ENCODE assay signal across 29 mouse cellular contexts in genomic region chr15:60848630-60849029, GRCm38 (mm10). TPM values are rescaled to one million over a fixed set of nuclear protein-coding genes. Genes with fewer than 3 reads are reported as not detected.
DNase-seq lines count a peak whose midpoint lies in the region; ATAC-seq lines count a peak whose summit lies in the region.
"Had no signal": no experiment of that assay in that cellular context is flagged by ENCODE, and none has a peak within 500 bp of the region (broad histone marks: within the 10 kb centered on the region; RNA-seq: fewer than 3 reads in every experiment).

No protein-coding gene starts in this region.

- H3K27ac ChIP-seq in midbrain, embryonic 14.5 days (replicated peaks; ENCODE audit: low read depth, low read length) = no peak overlapping the region
- H3K27ac ChIP-seq: hindbrain, embryonic 15.5 days; layer of hippocampus, adult 2 months; limb, embryonic 13.5 days; liver, embryonic 12.5 days; stomach, embryonic 15.5 days had no signal

- H3K4me3 ChIP-seq in midbrain, embryonic 14.5 days (replicated peaks; ENCODE audit: low read depth, low read length) = no peak overlapping the region
- H3K4me3 ChIP-seq: erythroblast, embryonic 14.5 days; hindbrain, embryonic 15.5 days; layer of hippocampus, adult 2 months; limb, embryonic 13.5 days; liver, embryonic 12.5 days; stomach, embryonic 15.5 days had no signal

- 71% methylated on average over 3 of the region's 3 CpGs for WGBS in midbrain, embryonic 14.5 days

- peaks cover 6% of the 10 kb centered on the region for H3K4me1 ChIP-seq in midbrain, embryonic 14.5 days (ENCODE audit: control insufficient read depth, insufficient read depth, low read length)

- H3K27me3 ChIP-seq in midbrain, embryonic 14.5 days (ENCODE audit: control insufficient read depth, insufficient read depth, low read length) = no peaks in the 10 kb centered on the region
- H3K27me3 ChIP-seq: hindbrain, embryonic 15.5 days; liver, embryonic 12.5 days; stomach, embryonic 15.5 days had no signal

- ATAC-seq in megakaryocyte progenitor cell, adult 5-6 weeks (replicated peaks; ENCODE audit: poor library complexity) = peak; percentile 40; the same call in 1 of the 2 replicates
- no peak for ATAC-seq in midbrain, embryonic 14.5 days (ENCODE audit: low FRiP score, low TSS enrichment)
- ATAC-seq: CD4-positive, CD25-positive, alpha-beta regulatory T cell, adult 4 months; forebrain, embryonic 14.5 days; liver, embryonic 12.5 days had no signal

- H3K36me3 ChIP-seq in midbrain, embryonic 14.5 days (ENCODE audit: control insufficient read depth, insufficient read depth, low read length) = no peaks in the 10 kb centered on the region
- H3K36me3 ChIP-seq: hindbrain, embryonic 15.5 days; limb, embryonic 13.5 days; liver, embryonic 12.5 days; stomach, embryonic 15.5 days had no signal

- H3K9ac ChIP-seq in midbrain, embryonic 14.5 days (replicated peaks; ENCODE audit: low read length) = no peak overlapping the region
- H3K9ac ChIP-seq: hindbrain, embryonic 15.5 days; limb, embryonic 13.5 days; liver, embryonic 12.5 days; stomach, embryonic 15.5 days had no signal

- no peaks in the 10 kb centered on the region for H3K9me3 ChIP-seq in midbrain, embryonic 14.5 days (ENCODE audit: control insufficient read depth, low read length)
- H3K9me3 ChIP-seq: hindbrain, embryonic 15.5 days; limb, embryonic 13.5 days; liver, embryonic 12.5 days; stomach, embryonic 15.5 days had no signal

- DNase-seq in heart, adult 11 months = peak; percentile 80
- DNase-seq in heart, adult 18-20 months = no peak
- DNase-seq in right cerebral cortex, adult 2 months (ENCODE audit: low spot score in 2 of 2) = peak; percentile 14 to 29
- no peak for DNase-seq in right cerebral cortex, postnatal 14 days
- DNase-seq in frontal cortex, postnatal 36 days (ENCODE audit: low spot score in 2 of 2) = peak; percentile 33 to 68
- no peak for DNase-seq in midbrain, embryonic 14.5 days
- no peak for DNase-seq in adrenal gland, postnatal 10 days
- DNase-seq: adrenal gland, postnatal 36 days; cerebellum, adult 11 months; cerebellum, postnatal 10 days; gastrocnemius, postnatal 36 days; kidney, adult 2 months; kidney, postnatal 14 days; layer of hippocampus, postnatal 36 days; lung, adult 18-20 months; lung, postnatal 10 days; thymus, adult 18-20 months; thymus, postnatal 36 days had no signal

- H3K4me2 ChIP-seq in midbrain, embryonic 14.5 days (ENCODE audit: low read length) = no peak overlapping the region
- H3K4me2 ChIP-seq: heart, embryonic 11.5 days; hindbrain, embryonic 15.5 days; limb, embryonic 13.5 days; liver, embryonic 12.5 days; midbrain, embryonic 11.5 days; stomach, embryonic 15.5 days had no signal

RNA-seq across cellular contexts. Expression of gene Fam84b, which starts 4.9 kb away (rescaled TPM):
- total RNA-seq in heart, adult 18-20 months (2021) = 1 to 10 TPM; 5.1 to 5.7 TPM
- total RNA-seq in megakaryocyte progenitor cell, adult 5-6 weeks (2015) = 7.3 and 10.3 TPM in 2 replicates
- 7.5 and 9.2 TPM in 2 replicates for total RNA-seq in megakaryocyte progenitor cell, adult 5-6 weeks (2017)
- 7.1 and 9.1 TPM in 2 replicates for polyA plus RNA-seq in midbrain, embryonic 14.5 days (2014; fragmentation: Nextera tagmentation; extraction: Ambion mirVana)
- total RNA-seq in adrenal gland, postnatal 10 days (2021) = 10 to 100 TPM; 16.7 to 20.5 TPM

Comparison
In these comparisons a context has a peak if more than half of its experiments do, and no peak if none do; other contexts are left out.
1. DNase-seq: peak in heart, adult 11 months (single experiment), right cerebral cortex, adult 2 months (2 of 2) and frontal cortex, postnatal 36 days (2 of 2); none in heart, adult 18-20 months (0 of 2), right cerebral cortex, postnatal 14 days (single experiment), midbrain, embryonic 14.5 days (single experiment) and adrenal gland, postnatal 10 days (single experiment).